Mouse (Mus musculus) left cerebral cortex, postnatal 4 days (tissue): ENCODE measurements around the gene Lpxn. TPM values are rescaled to one million over a fixed set of nuclear protein-coding genes. Genes with fewer than 3 reads are reported as not detected.

Experiments
- DNase-seq: peaks from one replicate; pipeline ENCODE4 v3.0.0-alpha.2; 2022
- intact Hi-C: fragments of 180-260 bp; cut with DNase I; formaldehyde crosslinking; loops from one replicate; pipeline ENCODE4 v1.15.1; 2025
- total RNA-seq, 2 experiments: library from RNA; stranded (reverse); gene quantifications; 2 replicates each; pipeline ENCODE4 v1.2.3; 2021

The Lpxn gene
- under 1 TPM; 0.40 to 0.82 TPM for total RNA-seq

- peak; percentile 99 for DNase-seq
- intact Hi-C loops = loop anchor here (5.0 to 10.0 kb wide), 3 partner anchors 198 to 791 kb away; partner anchors contain the start of gene Gm4952
Observed at GRCm38 (mm10) chr19:12795511-12796327, at the start of gene Lpxn, which contains the start of gene Zfp91. Lpxn (plus strand) TSS chr19:12796193. Zfp91 (minus strand) TSS chr19:12796126.

GRCm38 (mm10) chr19:12756286-12756685, 39.7 kb upstream of the Lpxn start:
- intact Hi-C loops = no loop called here
- DNase-seq = no peak

GRCm38 (mm10) chr19:12758936-12759478, 37.0 kb upstream of the Lpxn start:
- intact Hi-C loops = no loop called here
- DNase-seq = no peak

- intact Hi-C loops = no loop called here
- DNase-seq = peak; percentile 80
Observed at GRCm38 (mm10) chr19:12759656-12760055, 36.3 kb upstream of the Lpxn start.

DNA sequence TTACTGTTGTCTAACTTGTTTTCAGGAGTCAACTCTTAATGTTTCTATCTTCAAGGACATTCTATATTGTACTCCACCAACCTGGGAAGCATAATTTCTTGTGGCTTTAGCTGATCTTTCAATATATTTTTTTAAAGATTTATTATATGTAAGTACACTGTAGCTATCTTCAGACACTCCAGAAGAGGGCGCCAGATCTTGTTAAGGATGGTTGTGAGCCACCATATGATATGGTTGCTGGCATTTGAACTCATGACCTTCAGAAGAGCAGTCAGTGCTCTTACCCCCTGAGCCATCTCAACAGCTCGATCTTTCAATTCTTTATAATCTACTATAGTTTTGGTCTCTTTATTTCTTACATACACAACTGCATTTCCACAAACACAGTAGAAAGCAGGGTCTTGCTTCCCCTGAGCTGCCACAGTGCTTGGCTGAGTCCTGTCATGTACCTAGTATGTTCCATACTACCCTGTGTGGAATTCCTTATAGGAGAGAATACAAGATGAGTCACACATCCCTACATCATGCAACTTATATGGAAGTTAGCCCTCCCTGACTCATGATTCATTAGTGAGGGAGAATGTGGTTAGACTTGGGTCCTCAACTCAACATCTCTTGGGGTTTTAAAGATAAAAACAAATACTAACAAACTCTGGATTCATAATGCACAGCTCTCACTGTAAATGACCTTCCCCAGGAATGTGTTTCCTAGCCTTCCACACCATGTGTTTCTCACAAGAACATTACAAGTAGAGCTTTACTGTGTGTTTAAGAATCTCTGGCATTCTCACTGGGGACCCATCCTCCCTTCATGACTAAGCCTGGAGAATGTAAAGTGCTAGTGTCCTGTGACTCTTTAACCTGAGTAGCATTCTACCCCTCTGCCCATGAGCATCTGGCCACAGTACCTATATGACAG, 33.5 kb upstream of the Lpxn start:
- intact Hi-C loops = no loop called here

GRCm38 (mm10) chr19:12765308-12765707, 30.7 kb upstream of the Lpxn start, which contains the start of gene Cntf:
Cntf (minus strand) TSS chr19:12765632.
- DNase-seq = no peak
- intact Hi-C loops = no loop called here

More for the DNA sequence above, 33.5 kb upstream of the Lpxn start:
- no peak for DNase-seq

GRCm38 (mm10) chr19:12770888-12771287, 25.1 kb upstream of the Lpxn start:
- intact Hi-C loops = loop anchor here (10.0 kb wide), 1 partner anchor 836 kb away; no protein-coding TSS in a partner anchor
- DNase-seq = no peak

DNA sequence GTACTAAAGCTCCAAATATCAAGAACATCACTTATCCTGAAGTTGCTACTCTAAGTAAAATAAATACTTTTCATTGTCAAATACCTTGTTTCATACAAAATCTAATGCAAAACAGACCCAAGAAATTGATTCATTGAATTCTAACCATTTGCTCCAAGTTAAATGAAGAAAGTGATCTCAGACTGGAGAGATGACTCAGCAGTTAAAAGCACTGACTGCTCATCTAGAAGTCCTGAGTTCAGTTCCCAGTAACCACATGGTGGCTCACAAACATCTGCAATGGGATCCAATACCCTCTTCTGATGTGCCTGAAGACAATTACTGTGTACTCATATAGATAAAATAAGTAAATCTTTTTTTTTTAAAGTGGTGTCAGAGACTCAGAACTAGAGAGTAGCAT, 15.6 kb upstream of the Lpxn start:
- DNase-seq = no peak
- intact Hi-C loops = no loop called here

GRCm38 (mm10) chr19:12786803-12787395, 9.1 kb upstream of the Lpxn start:
- DNase-seq = no peak
- intact Hi-C loops = no loop called here

DNA sequence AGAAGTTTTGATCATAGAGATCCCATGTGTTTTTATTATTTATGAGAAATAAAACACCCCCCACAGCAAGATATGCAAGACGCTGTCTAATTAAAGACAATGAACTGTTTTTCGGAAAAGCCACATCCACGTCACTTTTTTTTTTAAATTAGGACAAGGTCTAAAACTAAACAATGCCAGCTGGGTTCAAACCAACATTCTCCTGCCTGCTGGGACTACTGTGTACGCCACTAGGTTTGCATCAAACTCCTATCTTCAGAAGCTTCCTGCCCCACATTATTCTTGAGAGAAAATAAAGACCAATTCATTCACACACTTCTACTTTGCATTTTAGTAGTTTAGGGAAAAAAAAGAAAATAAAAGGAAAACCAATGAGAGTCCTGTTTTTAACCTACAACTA, 8.3 kb upstream of the Lpxn start:
- DNase-seq = no peak
- intact Hi-C loops = no loop called here

- DNase-seq = no peak
- intact Hi-C loops = loop anchor here (10.0 kb wide), 1 partner anchor 788 kb away; no protein-coding TSS in a partner anchor
Observed at GRCm38 (mm10) chr19:12792374-12792773, 3.6 kb upstream of the Lpxn start.

DNA sequence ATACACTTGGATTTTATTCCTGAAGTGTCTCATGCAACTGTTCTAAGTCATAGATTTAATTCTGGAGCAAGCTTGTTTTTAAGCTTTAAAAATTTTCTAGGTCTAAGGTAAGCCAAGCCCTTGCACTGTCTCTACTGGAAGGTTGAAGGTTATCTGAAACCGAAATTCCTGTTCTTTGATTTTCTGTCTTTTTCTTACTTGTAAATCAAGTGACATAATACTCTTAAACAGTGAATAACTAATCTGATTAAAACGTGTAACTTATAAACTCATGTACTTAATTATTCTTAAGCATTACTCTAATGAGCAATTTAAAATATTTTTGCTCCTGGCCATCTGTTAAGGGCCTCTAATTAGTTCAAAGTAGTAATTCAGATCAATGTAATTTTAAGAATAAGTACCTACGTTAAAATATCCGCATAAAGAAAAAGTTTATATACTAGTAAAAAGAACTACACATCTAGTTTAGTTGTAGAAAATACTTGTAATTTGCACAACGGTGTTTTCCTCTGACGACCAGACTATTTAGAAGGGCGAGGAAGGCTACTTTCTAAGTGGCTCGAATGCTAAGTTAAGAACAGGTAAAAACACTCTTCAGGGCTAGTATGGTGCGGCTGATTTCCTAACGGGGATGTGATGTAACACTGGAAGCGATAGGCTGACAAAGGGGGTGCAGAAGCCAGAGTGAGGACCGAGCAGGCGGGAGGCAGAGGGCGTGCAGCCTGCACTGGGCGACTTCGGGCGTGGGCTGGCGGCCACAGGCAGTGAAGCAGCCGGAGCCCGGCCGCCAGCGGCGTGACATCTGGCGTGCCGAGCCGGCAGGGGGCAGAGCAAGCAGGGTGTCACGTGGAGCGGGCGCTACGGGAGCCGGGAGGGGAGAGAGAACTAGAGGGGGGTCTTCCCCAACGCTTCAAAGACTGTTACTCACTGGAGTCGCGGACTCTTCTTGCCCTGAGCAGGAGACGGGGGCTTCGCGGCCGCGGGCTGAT, 1.6 kb upstream of the Lpxn start:
- peak; percentile 91 for DNase-seq
- intact Hi-C loops = loop anchor here (5.0 to 10.0 kb wide), 3 partner anchors 197 to 790 kb away; partner anchors contain the start of gene Gm4952

DNA sequence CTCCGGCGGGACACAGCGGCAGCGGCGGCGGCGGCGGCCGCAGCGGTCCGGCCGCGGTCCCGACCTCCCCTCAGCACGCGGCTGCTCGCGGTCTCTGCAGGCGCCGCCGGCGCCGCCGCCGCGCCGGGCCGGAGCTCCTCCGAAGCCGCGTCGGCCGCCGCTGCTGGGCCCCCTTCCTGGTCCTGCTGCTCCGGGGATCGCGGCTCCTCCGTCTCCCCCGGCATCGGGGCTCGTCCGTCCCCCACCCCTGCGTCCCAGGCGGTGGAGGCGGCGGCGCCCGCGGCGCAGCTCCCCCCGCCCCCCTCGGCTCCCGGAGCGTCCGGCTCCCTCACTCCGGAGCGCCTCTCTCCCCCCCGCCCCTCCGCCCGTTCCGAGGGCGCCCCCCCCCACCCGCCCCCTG, 883 bp upstream of the Lpxn start:
- intact Hi-C loops = loop anchor here (5.0 to 10.0 kb wide), 3 partner anchors 198 to 790 kb away; partner anchors contain the start of gene Gm4952
- no peak for DNase-seq

DNA sequence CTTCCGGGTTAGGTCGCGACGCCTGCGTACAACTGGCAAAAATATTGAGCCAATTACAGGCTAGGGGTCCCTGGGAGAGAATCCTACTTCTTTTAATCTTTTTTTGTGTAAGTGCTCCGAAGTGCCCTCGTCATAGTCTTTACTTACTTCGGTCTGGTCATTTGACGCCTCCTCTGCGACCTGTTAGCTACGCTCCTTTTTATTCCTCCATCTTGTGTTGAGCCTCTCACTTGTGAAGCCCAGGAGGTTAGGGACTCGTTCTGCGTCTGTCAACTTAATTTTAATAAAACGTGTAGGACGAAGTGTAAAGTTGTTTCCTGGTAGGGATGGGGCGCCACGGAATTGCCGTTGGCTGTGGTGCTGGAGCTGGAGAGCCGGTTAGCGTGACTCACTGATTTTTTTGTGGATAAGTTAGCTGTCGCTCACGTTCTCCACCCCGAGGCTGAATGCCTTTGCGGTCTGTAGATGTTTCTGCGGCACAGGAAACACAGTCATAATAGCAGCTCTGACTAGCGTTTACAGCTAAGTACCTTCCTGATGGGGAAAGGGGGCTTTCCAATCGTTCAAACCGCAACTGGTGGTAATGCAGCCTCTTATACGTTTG, 437 bp downstream of the Lpxn start:
- peak; percentile 46 for DNase-seq
- intact Hi-C loops = loop anchor here (5.0 to 10.0 kb wide), 3 partner anchors 199 to 792 kb away; partner anchors contain the start of gene Gm4952

GRCm38 (mm10) chr19:12797071-12797470, 1.1 kb downstream of the Lpxn start:
- intact Hi-C loops = loop anchor here (5.0 to 10.0 kb wide), 3 partner anchors 200 to 792 kb away; partner anchors contain the start of gene Gm4952
- DNase-seq = no peak

DNA sequence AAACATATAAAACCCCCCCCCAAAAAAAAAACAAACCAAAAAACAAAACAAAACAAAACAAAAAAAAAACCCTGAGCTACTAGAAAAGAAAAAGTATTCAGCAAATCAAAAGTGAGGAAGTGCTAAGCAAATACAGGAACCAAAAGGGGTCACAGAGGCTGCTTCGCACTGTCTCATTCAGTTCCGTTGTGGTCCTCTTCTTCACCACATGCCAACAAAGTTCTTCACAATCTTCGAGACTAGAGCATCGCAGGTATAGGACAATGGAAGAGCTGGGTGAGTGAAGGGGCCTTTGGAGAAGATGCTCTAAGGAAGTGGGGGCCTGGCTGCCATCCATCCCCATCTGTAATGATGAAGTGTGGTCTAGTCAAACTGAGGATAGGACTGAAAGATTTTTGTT, 2.4 kb downstream of the Lpxn start:
- intact Hi-C loops = loop anchor here (5.0 to 10.0 kb wide), 3 partner anchors 201 to 794 kb away; partner anchors contain the start of gene Gm4952
- no peak for DNase-seq

- no peak for DNase-seq
- intact Hi-C loops = loop anchor here (5.0 to 10.0 kb wide), 3 partner anchors 202 to 794 kb away; partner anchors contain the start of gene Gm4952
Observed at GRCm38 (mm10) chr19:12799081-12799480, 3.1 kb downstream of the Lpxn start.

GRCm38 (mm10) chr19:12800621-12801020, 4.6 kb downstream of the Lpxn start:
- DNase-seq = no peak
- intact Hi-C loops = no loop called here
